Mouse (Mus musculus) gastrocnemius, postnatal 25 days (tissue): Measurements from ENCODE around the gene Inpp5b. TPM values are rescaled to one million over a fixed set of nuclear protein-coding genes. Genes with fewer than 3 reads are reported as not detected.
"Not testable (repeated sequence)": the region's sequence is repeated elsewhere in the genome, so short reads cannot be mapped to it uniquely, and the experiment has no call there.

Experiments
- DNase-seq: peaks from one replicate; pipeline ENCODE4 v3.0.0; 2022
- long read RNA-seq, 2 experiments: library from polyadenylated mRNA; stranded (forward); transcript quantifications; one replicate each; pipeline ENCODE4 v2.0.0; 2021
- total RNA-seq, 2 experiments: library from RNA; stranded (reverse); gene quantifications; 1 replicate in 1 of 2; 2 replicates in 1 of 2; pipeline ENCODE4 v1.2.3; 2021

The Inpp5b gene
- total RNA-seq = 10 to 100 TPM in 1 of 2 experiments, 1 to 10 TPM in 1; 8.8 to 10.3 TPM
- long read RNA-seq, experiment 1, partial matches to known transcripts = 1 of 7 reads
- long read RNA-seq, experiment 1, other reads (novel, unspliced or antisense) = 6 of 7 reads
- long read RNA-seq, experiment 2, partial matches to known transcripts = 2 of 8 reads
- long read RNA-seq, experiment 2, other reads (novel, unspliced or antisense) = 5 of 8 reads

- peak; percentile 80 for DNase-seq
Observed at GRCm38 (mm10) chr4:124741376-124742343, at the start of gene Inpp5b. TSS of gene Inpp5b (plus strand) at chr4:124741850.

- DNase-seq = no peak
Observed at GRCm38 (mm10) chr4:124692416-124692861, 49.2 kb upstream of the Inpp5b start.

- peak; percentile 87 for DNase-seq
Observed at GRCm38 (mm10) chr4:124693135-124693894, 48.3 kb upstream of the Inpp5b start, which contains the start of gene Utp11. TSS of gene Utp11 (minus strand) at chr4:124693600.

- DNase-seq = peak; percentile 38
Observed at GRCm38 (mm10) chr4:124694572-124694971, 47.1 kb upstream of the Inpp5b start.

- DNase-seq = peak; percentile 74
Observed at GRCm38 (mm10) chr4:124695786-124696516, 45.7 kb upstream of the Inpp5b start.

- DNase-seq = peak; percentile 65
Observed at GRCm38 (mm10) chr4:124699791-124700190, 41.9 kb upstream of the Inpp5b start.

- DNase-seq = peak; percentile 83
Observed at GRCm38 (mm10) chr4:124700248-124700971, 41.2 kb upstream of the Inpp5b start, which contains the start of gene Fhl3. TSS of gene Fhl3 (plus strand) at chr4:124700701.

- DNase-seq = peak; percentile 80
Observed at GRCm38 (mm10) chr4:124701052-124701845, 40.4 kb upstream of the Inpp5b start.

GRCm38 (mm10) chr4:124701916-124702315, 39.7 kb upstream of the Inpp5b start:
- peak; percentile 58 for DNase-seq

GRCm38 (mm10) chr4:124703406-124703805, 38.2 kb upstream of the Inpp5b start:
- peak; percentile 74 for DNase-seq

- DNase-seq = no peak
Observed at GRCm38 (mm10) chr4:124703881-124704796, 37.5 kb upstream of the Inpp5b start.

GRCm38 (mm10) chr4:124704797-124705474, 36.7 kb upstream of the Inpp5b start:
- peak; percentile 55 for DNase-seq

- no peak for DNase-seq
Observed at GRCm38 (mm10) chr4:124705661-124706269, 35.9 kb upstream of the Inpp5b start.

- DNase-seq = peak; percentile 24
Observed at GRCm38 (mm10) chr4:124707381-124708199, 34.1 kb upstream of the Inpp5b start.

- DNase-seq = not testable (repeated sequence)
Observed at GRCm38 (mm10) chr4:124708200-124708517, 33.5 kb upstream of the Inpp5b start.

GRCm38 (mm10) chr4:124708518-124709477, 32.9 kb upstream of the Inpp5b start:
- peak; percentile 92 for DNase-seq
